Mouse (Mus musculus) spleen, postnatal 14 days (tissue): Measurements from ENCODE around the gene Rps15a.

Experiments
- DNase-seq, 2 experiments: peaks; one replicate each; pipeline ENCODE4 v3.0.0; 2021 to 2022; ENCODE audit warnings: low spot score in 2 of 2

The Rps15a gene

DNA sequence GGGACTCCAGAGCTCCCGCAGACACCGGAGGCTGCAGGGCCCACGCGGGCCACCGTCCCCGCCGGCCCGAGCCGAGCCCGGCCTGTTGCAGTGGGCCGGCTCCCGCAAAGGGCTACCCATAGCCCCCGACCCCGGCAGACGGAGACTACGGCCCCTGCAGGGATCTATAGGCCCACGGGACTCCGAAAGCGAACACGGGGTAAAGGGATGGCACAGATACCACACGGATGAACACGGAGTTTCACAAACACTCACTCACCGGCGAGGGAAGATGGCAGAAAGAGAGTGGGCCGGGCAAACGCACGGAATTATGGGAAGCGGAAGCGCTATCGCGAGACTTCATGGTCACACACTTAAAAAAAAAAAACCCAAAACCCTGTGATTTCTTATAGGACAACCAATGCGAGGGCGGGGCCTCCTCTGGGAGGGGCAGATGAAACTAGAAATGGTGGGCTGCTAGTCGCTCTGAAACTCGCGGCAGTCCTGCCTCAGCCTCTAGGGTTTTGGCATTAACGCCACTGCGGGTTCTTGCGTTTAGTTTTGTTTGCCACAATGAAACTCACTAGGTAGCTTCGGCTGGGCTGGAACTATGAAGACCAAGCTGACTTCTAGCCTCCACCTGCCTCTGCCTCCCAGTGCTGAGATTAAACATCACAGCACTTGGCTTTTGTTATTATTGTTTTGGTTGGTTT is at the start of gene Rps15a:
Gene Rps15a, minus strand, starts transcription at position 312 of the 692 bp plus-strand sequence.
- peak; percentile 89 to 92 for DNase-seq

DNA sequence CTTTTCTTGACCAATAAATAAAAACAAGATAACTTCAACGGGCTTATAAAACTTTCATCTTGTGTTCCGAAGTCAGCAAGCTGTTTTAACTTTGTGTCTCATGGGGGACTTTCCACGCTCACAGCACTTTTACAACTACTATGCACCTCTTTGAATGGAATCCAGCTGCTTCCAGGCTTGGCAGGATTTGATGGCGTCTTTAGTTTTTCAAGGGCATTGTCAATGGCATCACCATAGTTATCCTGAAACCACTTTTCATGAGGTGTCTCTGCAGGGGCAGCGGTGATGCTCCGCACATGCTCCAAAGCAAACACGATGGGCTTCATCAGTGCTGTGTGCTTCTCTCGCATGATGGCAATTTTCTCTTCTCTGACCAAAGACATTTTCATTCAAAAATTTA is 47.0 kb upstream of the Rps15a start:
- DNase-seq, result no peak

DNA sequence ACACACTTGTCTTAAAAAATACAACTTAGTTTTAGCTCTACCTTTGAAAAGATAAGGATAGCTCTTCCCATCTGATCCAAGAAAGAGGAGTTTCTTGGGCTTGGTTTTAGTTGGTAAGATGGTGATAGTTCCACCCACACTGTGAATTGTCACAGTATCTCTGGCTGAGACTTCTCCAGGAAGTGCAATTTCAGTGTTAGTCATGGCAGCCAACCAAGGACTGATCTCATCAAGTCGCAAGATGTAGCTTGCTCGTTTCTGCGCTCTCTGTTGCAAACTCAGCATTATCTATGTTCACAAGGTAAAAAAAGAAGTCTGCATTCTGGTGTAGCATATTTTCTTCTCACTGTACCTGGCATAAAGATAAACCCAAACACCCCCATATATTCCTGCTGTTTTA is 44.1 kb upstream of the Rps15a start:
- no peak for DNase-seq

DNA sequence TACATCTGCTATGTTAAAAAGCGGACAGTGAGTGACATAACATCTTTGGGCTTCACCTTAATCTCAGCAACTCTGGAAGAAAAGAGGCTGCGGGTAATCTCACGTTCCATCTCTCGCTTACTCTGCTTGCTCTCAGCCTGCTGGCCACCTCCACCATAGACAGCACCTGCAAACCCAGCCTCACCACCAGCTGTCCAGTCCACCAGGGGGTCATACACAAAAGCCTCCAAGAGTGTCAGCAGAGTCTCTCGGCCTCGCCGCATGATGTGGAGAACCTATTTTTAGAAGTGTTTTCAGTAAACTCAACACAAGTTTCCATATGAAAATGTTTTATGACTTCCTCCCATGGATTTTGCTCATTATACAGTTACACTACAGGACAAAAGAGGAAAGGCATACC is 40.5 kb upstream of the Rps15a start:
- no peak for DNase-seq

DNA sequence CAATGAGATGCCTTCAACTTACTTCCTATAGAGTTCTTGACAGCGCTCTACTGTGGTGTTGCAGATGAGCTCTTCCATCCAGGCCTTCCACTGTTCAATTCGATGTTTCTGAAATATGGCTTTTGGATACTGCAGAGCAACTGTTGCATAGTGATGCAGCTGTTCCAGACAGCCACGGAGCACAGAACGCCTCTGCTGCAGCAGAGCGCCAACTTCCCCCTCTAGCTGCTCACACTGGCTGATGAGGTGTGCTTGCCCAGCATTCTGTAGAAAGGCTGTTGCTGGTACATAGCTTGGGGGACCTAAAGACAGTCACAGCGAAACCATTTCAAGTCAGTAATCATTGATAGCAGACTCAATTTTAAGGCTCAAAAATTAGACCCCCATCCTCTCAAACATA is 38.2 kb upstream of the Rps15a start:
- no peak for DNase-seq

DNA sequence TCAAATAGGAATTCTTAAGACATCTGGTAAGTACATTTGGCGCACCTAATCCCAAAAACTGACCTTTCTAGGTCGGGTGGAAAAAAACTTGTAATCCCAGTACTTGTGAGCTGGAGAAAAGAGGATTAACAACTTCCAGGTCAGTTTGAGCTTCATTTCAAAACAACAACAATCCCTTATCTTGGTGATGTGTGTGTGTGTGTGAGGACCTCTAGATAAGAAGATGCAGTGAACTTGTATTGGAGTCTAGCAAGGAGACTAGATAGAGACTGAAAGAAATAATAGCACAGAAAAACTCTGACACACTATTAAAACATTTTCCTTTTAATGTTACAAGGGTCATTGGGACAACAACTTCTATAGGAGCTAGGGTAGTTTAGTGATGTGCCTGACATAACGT is 27.6 kb upstream of the Rps15a start:
- DNase-seq, result no peak

DNA sequence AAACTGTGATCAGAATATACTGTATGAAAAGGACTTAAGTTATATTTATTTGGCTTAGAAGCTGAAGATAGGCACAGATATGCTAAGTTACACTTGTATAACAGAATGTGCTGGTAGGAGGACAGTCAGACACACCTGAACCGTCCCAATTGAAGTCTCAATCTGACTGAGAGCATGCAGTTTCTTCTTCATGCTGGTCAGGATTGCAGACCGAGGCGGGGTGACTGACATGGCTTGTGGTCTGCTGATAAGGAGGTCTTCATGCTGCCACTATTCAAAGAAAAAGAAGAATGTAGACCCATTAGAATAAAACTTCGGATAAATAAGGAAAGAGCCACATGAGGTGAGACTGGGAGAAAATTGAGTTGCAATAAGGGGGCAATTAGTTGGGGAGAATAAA is 27.1 kb upstream of the Rps15a start:
- DNase-seq, result no peak

DNA sequence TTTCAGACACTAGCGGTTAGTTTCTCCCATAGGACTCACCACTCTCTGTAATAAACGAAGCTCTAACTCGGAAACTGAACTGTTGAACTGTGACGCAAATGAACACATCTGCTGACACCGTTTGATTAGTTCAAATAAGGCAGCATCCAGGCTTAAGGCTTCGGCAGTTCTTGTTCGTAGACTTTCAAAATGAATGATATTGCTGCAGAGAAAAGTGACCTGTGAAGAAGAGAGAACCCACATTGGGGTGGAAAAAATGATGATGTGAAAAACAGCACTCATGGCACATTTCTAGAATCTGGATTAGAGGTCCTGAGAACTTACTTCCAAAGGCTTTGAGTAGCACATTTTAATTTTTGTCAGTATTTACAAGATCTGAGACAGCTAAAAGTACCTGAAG is 25.3 kb upstream of the Rps15a start:
- DNase-seq, result no peak

DNA sequence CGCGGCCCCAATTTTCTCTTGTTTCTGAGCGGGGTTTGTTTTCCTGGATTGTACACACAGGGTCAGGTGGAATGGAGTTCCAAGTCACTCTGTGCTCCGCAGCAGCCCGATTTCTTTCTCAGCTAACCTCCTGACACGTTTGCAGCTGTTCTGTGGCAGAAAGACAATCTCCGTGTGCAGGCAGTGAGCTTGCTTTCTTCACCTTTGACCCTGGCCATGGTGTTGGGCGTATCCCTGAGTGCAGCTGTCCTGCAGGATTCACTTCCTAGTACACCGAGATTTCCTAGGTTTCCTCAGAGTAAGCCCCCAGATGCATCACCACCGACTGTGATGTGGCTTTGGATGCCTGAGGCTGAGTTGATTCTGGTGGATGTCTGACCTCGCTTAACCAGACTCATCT is 19.1 kb upstream of the Rps15a start:
- DNase-seq, result no peak

DNA sequence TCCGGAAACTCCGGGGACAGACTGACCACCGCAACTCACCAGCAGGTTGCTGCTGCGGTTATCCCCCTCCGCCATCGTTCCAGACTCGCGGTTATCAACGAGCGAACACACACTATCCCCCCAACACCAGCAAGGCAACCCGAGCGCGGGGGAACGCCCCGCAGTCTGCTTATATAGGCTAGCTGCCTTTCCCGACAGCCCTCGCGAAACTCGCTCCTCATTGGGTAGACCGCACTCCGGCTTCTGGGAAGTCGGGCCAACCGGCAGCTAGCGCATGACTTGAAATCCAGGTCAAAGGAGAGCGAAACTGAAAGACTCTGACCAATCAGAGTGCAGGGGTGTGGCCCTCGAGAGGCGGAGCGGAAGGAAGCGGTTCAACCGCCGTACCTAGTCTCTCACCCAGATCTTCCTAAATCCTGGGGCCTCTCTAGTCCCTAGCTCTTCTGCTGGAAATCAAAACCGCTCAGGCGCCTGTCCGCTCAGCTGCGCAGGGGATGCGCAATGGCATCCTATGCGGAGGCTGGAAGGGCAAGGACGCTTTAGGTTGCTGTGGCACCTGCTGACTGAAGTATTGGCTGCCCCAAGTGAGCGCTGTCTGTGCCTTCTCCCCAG is 13.5 kb upstream of the Rps15a start, which contains the start of gene Arl6ip1:
Gene Arl6ip1, minus strand, starts transcription at position 233 of the 612 bp plus-strand sequence.
- peak; percentile 94 to 95 for DNase-seq

DNA sequence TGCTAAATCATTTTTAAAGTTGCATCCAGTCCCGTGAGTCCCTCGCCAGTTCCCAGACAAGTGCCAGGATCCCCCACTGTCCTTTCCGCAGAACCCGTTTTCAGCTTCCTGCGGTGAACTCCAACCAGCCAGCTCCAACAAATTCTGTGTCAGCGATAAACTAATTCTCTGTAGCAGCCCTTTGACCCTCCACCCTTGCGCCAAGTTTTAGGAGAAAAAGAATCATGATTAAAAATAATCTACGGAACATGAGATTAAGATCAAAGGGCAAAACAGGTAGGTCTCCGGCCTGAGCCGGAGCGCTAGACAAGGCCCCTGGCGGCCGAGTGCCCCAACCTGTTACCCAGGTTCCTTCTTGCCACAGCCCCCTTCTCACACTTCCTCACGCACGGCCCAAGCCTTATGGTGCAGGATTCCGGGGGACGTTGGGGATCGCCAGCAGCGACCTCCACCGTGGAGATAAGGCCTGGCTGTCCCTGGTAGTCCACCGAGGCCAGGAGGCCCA is 13.0 kb upstream of the Rps15a start:
- no peak for DNase-seq

DNA sequence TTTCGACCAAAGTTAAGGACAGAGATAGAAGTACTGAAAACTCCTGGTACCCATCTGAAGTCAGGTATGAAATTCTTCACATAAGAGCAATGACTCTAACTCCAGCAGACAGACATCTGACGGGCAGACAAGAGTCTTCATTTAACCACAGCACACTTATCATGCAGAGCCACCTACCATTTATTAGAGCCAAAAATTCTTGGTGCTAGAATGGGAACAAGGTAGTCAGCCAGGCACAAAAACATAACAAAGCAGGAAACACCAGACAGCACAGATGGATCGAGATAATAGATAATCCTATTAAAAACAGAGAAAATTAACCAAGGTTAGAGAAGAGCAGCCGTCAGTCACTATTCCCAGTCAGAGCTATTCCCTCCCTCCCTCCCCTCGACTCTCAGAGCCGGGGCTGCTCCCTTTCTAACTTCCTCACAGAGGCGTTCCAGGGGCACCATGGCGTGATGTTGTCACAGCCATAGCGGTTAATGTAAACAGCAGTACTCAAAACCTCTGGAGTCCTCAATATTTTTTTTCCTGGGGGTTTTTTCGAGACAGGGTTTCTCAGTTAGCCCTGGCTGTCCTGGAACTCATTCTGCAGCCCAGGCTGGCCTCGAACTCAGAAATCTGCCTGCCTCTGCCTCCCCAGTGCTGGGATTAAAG is 10.4 kb upstream of the Rps15a start:
- no peak for DNase-seq

DNA sequence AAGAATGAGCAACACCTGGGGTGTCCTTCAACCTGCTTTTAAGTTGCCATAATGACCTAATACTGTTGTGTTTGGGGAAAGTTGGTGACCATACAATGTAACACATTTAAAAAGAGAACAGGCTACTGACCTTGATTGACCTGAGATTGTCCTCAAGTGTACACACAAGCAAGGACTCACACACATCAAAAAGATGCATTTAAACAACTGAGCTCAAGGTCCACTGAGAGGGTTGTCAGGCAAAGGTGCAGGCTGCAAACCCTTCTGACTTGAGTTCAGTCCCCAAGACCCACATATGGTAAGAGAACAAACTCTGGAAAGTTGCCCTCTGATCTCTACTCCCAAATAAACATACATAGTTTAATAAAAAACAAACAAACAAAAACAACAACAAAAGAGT is 9.7 kb upstream of the Rps15a start:
- DNase-seq, result no peak

DNA sequence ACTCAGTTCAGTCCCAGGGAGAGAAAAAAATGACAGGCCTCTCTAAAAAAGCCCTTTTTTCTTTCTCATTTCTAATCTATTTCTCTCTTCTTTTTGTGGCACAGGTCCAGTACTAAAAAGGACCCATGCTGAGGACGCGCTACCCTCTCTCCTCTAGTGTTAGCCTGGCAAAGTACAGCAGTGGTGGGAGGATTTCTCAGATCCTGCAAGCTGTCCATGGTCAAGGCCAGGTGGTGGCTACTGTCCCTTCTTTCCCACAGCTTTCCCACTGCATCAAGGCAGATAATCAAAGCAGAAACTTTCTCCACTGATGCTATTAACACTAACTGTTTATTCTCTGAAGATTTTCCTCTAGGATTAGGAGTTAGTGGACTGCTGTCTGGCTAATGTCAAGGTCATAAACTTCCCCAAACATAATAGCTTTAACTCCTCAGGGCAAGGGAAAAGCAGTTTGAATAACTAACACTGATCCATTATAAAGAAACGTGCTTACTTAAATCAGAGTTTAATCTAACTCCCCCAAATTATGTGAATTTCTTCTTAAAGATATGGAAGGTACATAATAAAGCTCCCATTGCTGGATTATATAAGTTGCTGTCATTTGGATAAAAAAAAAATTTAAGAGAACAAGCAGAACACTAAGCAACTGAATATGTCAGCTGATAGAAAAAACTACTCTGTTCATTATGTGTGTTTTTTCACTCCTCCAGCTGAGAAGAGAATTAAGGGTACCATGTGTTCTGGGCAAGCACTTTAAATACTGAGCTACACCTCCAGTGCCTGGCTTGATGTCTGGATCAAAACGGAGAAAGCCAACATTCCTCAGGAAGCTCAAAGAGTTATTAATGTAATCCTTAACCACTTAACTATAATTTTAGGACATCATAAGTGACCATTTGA is 7.8 kb upstream of the Rps15a start:
- DNase-seq, result no peak

DNA sequence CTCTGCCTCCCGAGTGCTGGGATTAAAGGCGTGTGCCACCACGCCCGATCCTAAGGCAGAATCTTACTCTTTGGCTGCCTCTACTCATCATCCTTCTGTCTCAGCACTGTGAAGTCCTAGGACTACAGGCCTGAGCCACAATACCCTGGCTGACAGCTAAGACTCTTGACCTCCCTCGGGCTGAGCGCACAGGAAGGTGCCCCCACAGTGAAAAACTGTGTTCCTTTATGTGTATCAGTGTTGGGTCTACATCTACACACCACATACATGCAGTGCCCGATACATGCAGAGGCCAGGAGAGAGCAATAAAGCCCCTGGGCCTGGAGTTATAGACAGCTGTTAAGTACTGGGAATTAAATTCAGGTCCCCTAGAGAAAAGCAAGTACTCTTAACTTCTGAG is 6.2 kb upstream of the Rps15a start:
- DNase-seq, result no peak

DNA sequence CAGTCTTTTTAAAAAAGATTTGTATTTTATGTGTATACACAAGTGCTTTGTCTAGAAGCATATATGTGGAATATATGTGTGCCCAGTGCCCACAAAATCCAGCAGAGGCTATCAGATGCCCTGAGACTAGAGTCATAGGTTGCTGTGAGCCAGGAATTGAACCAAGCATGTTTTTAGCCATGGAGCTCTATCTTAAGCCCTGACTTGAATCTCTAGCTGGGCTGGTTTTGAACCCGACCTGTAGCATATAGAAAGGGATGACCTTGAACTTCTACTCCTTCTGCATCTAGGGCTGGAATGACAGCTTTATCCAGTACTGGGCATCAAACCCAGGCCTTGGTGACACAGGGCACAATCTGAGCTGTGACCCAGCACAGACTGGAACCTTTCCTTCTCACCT is 4.7 kb upstream of the Rps15a start:
- DNase-seq, result no peak

DNA sequence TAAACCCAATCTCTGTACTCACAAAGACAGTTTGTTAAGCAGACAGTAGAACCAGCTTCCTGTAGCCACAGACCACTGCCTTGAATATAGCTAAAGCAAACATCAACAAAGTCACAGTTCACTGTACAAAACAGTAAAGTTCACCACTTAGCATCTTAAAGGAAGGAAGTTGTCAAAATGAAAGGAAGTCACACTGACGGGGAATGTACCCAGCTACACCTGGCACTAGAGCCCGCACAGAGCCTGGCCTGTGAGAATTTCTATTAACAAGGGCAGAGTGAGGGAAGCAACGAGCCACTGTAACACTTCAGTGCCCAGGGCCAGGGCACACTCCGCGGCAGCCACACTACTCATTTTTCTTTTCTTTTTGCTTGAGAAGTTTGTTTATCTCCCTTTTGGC is 4.0 kb upstream of the Rps15a start:
- peak in 1 of 2 experiments; percentile 25 for DNase-seq

DNA sequence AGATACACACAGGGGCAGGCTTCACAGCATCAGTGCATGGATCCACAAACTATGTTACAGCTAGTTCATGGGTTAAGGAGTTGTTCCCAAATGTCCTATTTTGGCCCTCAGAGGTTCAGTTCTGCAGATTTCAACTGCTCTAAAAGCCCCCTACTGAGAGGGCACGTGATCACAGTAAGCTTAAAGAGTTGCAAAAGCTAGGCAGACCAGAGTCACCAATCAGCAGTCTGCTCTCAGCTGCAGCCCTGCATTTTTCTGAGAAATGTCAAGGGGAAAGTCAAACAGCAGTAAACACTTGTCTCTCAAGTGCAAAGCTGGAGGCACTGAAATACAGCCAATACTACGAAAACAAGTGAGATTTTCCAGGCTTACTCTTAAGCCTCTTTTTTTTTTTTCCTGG is 3.2 kb upstream of the Rps15a start:
- DNase-seq, result no peak

DNA sequence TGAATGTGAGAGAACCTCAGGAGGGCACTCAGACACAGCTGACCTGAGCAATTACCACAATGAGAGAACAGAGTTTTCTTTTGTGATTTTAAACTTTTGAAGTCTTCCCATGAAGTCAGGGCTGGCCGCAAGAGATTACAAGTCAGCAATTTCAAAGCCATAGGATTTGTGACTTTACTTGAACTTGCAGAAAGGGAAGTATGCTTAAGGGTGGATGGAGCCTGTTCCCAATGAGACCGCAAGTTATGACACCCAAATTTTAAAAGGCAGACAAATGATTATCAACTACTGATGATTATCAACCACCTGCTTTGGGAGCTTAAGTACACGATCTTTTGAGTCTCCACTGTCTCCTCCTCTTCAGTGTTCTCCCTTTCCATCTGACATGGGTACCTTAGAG is 2.4 kb upstream of the Rps15a start:
- no peak for DNase-seq

DNA sequence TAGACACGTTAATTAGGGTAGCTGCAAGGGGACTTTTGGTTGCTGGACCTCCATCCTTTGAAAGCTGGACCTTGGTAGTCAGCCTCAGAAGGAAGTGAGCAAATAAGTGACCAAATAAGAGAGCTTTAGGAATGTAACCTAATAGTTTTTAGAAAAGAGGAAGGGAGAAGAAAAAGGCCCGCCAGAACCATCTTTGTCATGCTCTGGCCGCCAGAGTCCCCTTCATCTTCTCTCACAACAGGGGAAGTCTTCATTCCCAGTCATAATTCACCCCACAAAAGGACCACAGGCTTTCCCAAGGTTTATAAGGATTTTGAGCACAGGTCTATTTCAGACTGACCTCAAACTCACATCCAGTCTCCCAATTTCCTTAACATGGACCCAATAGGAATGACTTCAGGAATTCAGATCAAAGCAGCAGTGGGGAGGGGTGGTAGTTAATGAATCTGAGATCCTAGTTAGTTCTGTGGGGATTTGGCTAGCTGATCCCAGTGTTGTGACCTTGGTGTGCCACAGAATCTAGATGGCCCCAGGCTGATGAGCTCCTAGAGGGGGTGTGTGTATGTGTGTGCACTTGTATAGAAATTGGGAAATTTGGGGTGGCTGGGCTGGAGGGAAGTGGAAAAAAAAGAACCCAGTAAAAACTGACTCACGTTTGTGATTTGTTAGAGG is 1.7 kb upstream of the Rps15a start:
- DNase-seq, result no peak

DNA sequence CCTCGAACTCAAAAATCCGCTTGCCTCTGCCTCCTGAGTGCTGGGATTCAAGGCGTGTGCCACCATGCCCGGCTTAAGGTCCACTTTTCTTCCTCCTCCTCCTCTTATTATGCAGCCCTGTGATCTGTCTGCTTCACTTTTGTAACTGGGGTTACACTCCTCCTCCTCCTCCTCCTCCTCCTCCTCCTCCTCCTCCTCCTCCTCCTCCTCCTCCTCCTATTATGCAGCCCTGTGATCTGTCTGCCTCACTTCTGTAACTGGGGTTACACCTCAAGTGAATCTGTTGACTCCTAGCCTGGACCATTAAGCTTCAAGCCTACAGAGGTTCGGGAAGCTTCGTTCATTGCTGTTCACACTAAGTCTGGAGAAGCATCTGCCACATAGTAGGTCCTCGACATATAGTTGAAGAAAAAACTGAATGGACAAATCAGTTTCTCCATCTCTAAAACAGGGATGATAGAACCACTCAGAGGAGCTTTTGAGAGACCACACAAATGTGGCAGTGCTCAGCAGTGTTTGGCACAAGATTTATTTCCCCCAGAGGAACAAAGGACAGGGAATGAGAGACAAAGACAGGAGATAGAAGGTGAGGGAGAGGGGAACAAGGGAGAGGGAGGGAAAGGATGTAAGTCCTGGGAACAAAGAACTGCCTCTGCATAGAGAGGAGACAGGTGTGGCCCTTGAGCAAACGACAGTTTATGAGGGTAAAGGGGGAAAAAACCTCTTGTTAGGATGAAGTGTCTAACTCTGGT is 975 bp upstream of the Rps15a start:
- DNase-seq, result no peak
